Mouse (Mus musculus): Measurements from ENCODE around the gene Ndrg2. TPM values are rescaled to one million over a fixed set of nuclear protein-coding genes. Genes with fewer than 3 reads are reported as not detected.
"Not testable (repeated sequence)": the region's sequence is repeated elsewhere in the genome, so short reads cannot be mapped to it uniquely, and the experiment has no call there.

The Ndrg2 gene
- 14.8 and 16.6 TPM in 2 replicates for polyA plus RNA-seq (2015; fragmentation: Nextera tagmentation; extraction: Ambion mirVana)

- DNase-seq (ENCODE audit: low spot score) = peak; percentile 61
Observed at GRCm38 (mm10) chr14:51913960-51914762, at the start of gene Ndrg2. Ndrg2 (minus strand) TSS chr14:51914158.

- DNase-seq (ENCODE audit: low spot score) = no peak
Observed at GRCm38 (mm10) chr14:51960316-51960715, 46.4 kb upstream of the Ndrg2 start.

GRCm38 (mm10) chr14:51943336-51943735, 29.4 kb upstream of the Ndrg2 start:
- DNase-seq (ENCODE audit: low spot score) = no peak

- DNase-seq (ENCODE audit: low spot score) = no peak
Observed at GRCm38 (mm10) chr14:51942236-51942635, 28.3 kb upstream of the Ndrg2 start.

- no peak for DNase-seq (ENCODE audit: low spot score)
Observed at GRCm38 (mm10) chr14:51941577-51941976, 27.6 kb upstream of the Ndrg2 start.

- no peak for DNase-seq (ENCODE audit: low spot score)
Observed at GRCm38 (mm10) chr14:51940944-51941560, 27.1 kb upstream of the Ndrg2 start.

GRCm38 (mm10) chr14:51939005-51939404, 25.0 kb upstream of the Ndrg2 start:
- DNase-seq (ENCODE audit: low spot score) = no peak

- DNase-seq (ENCODE audit: low spot score) = no peak
Observed at GRCm38 (mm10) chr14:51932092-51933020, 18.4 kb upstream of the Ndrg2 start.

GRCm38 (mm10) chr14:51930824-51931223, 16.9 kb upstream of the Ndrg2 start:
- DNase-seq (ENCODE audit: low spot score) = peak; percentile 54

- DNase-seq (ENCODE audit: low spot score) = no peak
Observed at GRCm38 (mm10) chr14:51929968-51930367, 16.0 kb upstream of the Ndrg2 start.

GRCm38 (mm10) chr14:51929309-51929943, 15.5 kb upstream of the Ndrg2 start:
- DNase-seq (ENCODE audit: low spot score) = no peak

- not testable (repeated sequence) for DNase-seq (ENCODE audit: low spot score)
Observed at GRCm38 (mm10) chr14:51926930-51927329, 13.0 kb upstream of the Ndrg2 start.

- no peak for DNase-seq (ENCODE audit: low spot score)
Observed at GRCm38 (mm10) chr14:51923492-51923891, 9.5 kb upstream of the Ndrg2 start.

GRCm38 (mm10) chr14:51922910-51923309, 9.0 kb upstream of the Ndrg2 start:
- no peak for DNase-seq (ENCODE audit: low spot score)

GRCm38 (mm10) chr14:51922571-51922865, 8.6 kb upstream of the Ndrg2 start, which contains the start of gene Rnase13:
Rnase13 (minus strand) TSS chr14:51922773.
- DNase-seq (ENCODE audit: low spot score) = no peak

GRCm38 (mm10) chr14:51921759-51922570, 8.0 kb upstream of the Ndrg2 start:
- DNase-seq (ENCODE audit: low spot score) = no peak

- DNase-seq (ENCODE audit: low spot score) = no peak
Observed at GRCm38 (mm10) chr14:51918966-51919365, 5.0 kb upstream of the Ndrg2 start.

GRCm38 (mm10) chr14:51918125-51918524, 4.2 kb upstream of the Ndrg2 start, which contains the start of gene Tppp2:
Tppp2 (plus strand) TSS chr14:51918425.
- no peak for DNase-seq (ENCODE audit: low spot score)

GRCm38 (mm10) chr14:51916539-51916938, 2.6 kb upstream of the Ndrg2 start:
- DNase-seq (ENCODE audit: low spot score) = no peak

GRCm38 (mm10) chr14:51915030-51915429, 1.1 kb upstream of the Ndrg2 start:
- DNase-seq (ENCODE audit: low spot score) = no peak

All from thymus, postnatal 0 days (tissue).